ENCODE assay signal across 18 mouse cellular contexts in genomic region chr12:54213871-54214270, GRCm38 (mm10).
"Had no signal": no experiment of that assay in that cellular context is flagged by ENCODE, and none has a peak within 500 bp of the region (broad histone marks: within the 10 kb centered on the region; RNA-seq: fewer than 3 reads in every experiment).

No protein-coding gene starts in this region.

- H3K27ac ChIP-seq: kidney, postnatal 0 days; layer of hippocampus, adult 2 months; limb, embryonic 15.5 days; liver, embryonic 14.5 days; macrophage; midbrain, embryonic 12.5 days; midbrain, embryonic 15.5 days; neural tube, embryonic 13.5 days; stomach, postnatal 0 days had no signal

- DNase-seq: kidney, adult 11 months; kidney, adult 9 months; kidney, postnatal 25 days; layer of hippocampus, adult 9-11 months; liver, postnatal 0 days; lung, embryonic 14.5 days; thymus, postnatal 4 days had no signal

- H3K4me1 ChIP-seq: midbrain, embryonic 12.5 days; midbrain, embryonic 15.5 days had no signal

- H3K4me2 ChIP-seq: limb, embryonic 15.5 days; liver, embryonic 11.5 days; lung, embryonic 14.5 days; midbrain, embryonic 12.5 days; midbrain, embryonic 15.5 days; neural tube, embryonic 13.5 days had no signal

- H3K9me3 ChIP-seq: limb, embryonic 15.5 days; midbrain, embryonic 12.5 days; midbrain, embryonic 15.5 days; neural tube, embryonic 13.5 days had no signal

- ATAC-seq: liver, postnatal 0 days; lung, postnatal 0 days; midbrain, embryonic 15.5 days had no signal

- H3K4me3 ChIP-seq: layer of hippocampus, adult 2 months; limb, embryonic 15.5 days; midbrain, embryonic 12.5 days; midbrain, embryonic 15.5 days; neural tube, embryonic 13.5 days had no signal

- H3K9ac ChIP-seq: limb, embryonic 15.5 days; liver, embryonic 14.5 days; liver, postnatal 0 days; lung, embryonic 14.5 days; midbrain, embryonic 12.5 days; midbrain, embryonic 15.5 days; neural tube, embryonic 13.5 days had no signal

- H3K27me3 ChIP-seq: limb, embryonic 15.5 days; midbrain, embryonic 15.5 days had no signal

- H3K36me3 ChIP-seq: limb, embryonic 15.5 days; midbrain, embryonic 12.5 days; midbrain, embryonic 15.5 days; neural tube, embryonic 13.5 days had no signal
